Mouse (Mus musculus) NIH3T3 (cell line): Measurements from ENCODE around the gene Gm10272.
"Not testable (repeated sequence)": the region's sequence is repeated elsewhere in the genome, so short reads cannot be mapped to it uniquely, and the experiment has no call there.

Experiments used
- DNase-seq: peaks from one replicate; pipeline ENCODE4 v3.0.0-alpha.2; 2012; ENCODE audit warnings: low read depth

Gene Gm10272

GRCm38 (mm10) chr10:77728280-77728679 is 21.9 kb downstream of the Gm10272 start:
- DNase-seq, result peak; percentile 43

- peak; percentile 22 for DNase-seq
Measured at GRCm38 (mm10) chr10:77729241-77729640, 22.8 kb downstream of the Gm10272 start.

DNA sequence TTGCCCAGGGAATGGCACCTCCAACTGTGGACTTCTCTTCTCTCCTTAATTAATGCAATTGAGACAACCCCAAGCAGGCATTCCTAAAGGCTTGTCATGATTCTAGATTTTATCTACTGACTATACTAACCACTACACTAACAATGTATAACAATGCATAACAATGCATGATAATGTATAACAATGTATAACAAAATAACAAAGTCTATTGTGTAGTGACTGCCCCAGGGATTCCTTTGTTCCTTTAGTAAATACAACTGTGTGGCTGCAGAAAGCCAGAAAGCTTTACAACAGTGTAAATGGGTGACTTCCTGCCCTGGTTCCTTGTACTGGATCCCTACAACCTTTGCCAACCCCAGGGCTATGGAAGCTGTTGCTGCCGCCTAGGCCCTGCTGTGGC is 29.5 kb downstream of the Gm10272 start:
- no peak for DNase-seq

GRCm38 (mm10) chr10:77738929-77739328 is 32.5 kb downstream of the Gm10272 start:
- DNase-seq, result no peak

- DNase-seq, result not testable (repeated sequence)
Measured at GRCm38 (mm10) chr10:77741924-77742688, 35.7 kb downstream of the Gm10272 start, which contains the start of gene Gm18596. Gene Gm18596 (minus strand): TSS chr10:77742638.

DNA sequence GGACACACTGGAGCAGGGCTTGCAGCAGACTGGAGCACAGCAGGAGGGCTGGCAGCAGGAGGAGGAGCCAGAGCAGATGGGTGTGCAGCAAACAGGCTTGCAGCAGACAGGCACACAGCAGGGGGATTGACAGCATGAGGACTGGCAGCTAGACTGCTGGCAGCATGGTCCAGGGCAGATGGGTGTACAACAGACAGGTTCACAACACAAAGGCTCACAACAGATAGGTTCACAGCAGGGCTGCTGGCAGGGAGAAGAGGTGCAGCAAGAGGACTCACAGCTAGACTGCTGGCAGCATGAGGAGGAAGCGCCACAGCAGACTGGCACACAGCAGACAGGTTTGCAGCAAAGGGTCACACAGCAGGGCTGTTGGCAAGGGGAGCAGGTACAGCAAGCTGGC is 44.3 kb downstream of the Gm10272 start:
- DNase-seq, result not testable (repeated sequence)

DNA sequence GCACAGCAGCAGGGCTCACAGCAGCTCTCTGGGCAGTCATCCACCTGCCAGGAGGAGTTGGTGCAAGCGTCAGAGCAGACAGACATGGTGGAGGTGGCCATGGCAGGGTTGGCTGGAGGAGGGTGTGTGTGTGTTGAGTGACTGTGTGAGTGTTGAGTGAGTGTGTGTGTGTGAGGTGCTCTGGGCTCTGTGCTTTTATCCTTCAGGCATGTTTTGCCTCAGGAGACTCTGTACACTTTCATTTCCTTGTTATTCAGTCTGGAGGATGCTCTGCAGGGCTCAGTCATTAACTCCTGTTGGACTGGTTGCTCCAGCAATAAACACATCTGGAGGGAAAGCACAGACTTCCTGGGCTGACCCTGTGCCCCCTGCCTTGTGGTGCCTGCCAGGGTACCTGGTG is 44.8 kb downstream of the Gm10272 start, which contains the start of gene Gm9736:
Gene Gm9736 (minus strand): TSS at position 101 of the 400 bp plus-strand sequence.
- DNase-seq, result not testable (repeated sequence)

- not testable (repeated sequence) for DNase-seq
Measured at GRCm38 (mm10) chr10:77752312-77752711, 45.9 kb downstream of the Gm10272 start.

- peak; percentile 12 for DNase-seq
Measured at GRCm38 (mm10) chr10:77753448-77753847, 47.0 kb downstream of the Gm10272 start.
